Mouse (Mus musculus) ovary, postnatal 36 days (tissue): ENCODE data around the gene Il2rb.

Experiments
- DNase-seq: peaks from one replicate; pipeline ENCODE4 v3.0.0; 2022; ENCODE audit warnings: low spot score, mixed read lengths

Gene Il2rb

DNA sequence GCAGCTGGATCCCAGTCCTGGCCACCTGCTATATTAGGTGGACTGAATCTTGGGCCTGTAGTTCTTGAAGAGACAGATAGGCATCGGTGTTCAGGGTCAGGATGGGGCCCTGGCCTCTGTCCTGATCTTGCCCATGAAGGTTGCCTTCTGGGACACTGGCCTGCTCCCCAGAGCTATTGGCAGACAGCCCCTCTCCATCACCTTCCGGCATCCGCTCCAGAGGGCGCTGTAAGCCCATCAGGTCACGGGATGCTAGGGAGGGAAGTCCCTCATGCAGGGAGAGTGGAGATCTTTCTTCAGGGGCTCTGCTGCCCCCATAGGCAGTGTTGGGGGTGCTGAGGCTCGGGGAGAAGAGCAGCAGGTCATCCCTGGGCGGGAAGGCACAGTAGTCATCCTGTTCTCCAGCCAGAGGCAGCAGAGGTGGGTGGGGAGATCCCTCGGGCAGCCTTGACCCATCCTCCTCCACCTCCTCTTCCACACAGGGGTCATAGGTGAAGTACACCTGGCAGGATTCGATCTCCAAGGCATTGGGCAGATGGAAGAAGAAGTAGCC is 13.5 kb downstream of the Il2rb start:
- peak; percentile 52 for DNase-seq

DNA sequence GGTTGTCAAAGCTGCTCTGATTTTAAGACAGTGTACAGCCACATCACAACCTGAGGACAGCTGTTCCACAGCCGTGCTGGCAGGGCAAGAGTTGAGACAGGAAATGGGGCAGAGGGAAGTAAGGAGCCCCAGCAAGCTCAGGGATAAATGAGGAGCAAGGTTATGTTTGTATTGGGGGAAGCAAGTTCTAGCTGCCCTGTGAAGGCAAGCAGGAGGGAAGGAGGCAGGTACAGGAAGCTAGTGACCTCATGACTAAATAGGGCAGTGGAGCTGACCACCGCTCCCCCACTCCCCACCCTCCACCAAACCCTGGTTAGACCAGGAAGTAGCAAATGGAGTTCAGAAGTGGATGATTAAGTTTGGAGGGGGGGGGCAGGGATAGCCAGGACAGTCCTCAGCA is 14.1 kb downstream of the Il2rb start:
- no peak for DNase-seq

DNA sequence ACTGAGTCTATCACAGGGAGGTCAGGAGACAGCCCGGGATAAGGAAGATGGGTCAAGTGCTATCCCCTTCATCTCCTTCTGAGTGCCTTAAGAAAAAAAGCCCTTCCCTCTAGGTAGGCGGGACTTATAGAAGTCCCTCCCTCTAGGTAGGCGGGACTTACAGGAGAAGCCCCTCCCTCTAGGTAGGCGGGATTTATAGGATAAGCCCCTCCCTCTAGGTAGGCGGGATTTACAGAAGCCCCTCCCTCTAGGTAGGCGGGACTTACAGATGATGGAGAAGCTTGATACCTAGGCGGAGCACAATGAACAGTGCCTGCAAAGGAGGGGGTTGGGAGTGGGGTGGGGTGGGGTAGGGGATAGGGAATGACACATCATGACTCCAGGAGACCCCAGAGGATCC is 15.0 kb downstream of the Il2rb start:
- DNase-seq, result no peak

DNA sequence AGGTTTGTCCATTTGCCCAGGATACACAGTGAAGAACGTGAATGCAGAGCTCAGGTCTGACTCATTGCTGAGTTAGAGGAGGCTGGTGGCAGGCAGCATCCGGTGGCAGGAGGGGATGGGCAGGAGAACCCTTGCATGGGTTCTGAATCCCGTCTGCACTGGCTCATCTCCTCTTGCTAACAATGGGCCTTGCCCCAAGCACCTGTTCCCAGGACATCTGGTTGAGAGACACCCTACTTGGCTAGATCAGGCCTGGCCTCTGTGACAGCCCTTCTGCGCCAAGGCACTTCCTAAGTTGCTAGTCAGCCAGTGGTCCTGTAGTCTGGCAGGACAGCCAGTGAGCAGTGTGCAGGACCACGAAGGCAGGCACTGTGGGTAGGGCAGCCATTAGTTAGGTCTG is 15.6 kb downstream of the Il2rb start:
- no peak for DNase-seq

DNA sequence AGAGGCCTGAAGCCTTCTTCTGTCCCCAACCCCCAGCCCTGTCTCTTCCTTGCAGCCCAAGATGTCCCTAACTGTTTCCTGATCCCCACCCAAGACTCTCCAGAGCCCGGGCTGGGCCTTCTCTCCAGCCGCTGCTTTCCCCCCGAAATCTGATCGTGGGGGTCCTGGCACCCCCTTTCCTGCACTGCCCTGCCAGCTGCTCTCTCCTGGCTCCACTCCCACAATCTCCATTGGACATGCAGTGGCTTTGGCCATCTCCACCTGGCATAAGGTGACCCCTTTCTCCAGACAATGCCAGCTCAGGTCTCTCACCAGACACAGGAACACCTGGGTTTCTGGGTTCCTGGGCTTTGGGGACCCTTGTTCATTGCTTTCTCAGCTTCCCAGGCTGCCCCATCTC is 17.0 kb downstream of the Il2rb start:
- no peak for DNase-seq

DNA sequence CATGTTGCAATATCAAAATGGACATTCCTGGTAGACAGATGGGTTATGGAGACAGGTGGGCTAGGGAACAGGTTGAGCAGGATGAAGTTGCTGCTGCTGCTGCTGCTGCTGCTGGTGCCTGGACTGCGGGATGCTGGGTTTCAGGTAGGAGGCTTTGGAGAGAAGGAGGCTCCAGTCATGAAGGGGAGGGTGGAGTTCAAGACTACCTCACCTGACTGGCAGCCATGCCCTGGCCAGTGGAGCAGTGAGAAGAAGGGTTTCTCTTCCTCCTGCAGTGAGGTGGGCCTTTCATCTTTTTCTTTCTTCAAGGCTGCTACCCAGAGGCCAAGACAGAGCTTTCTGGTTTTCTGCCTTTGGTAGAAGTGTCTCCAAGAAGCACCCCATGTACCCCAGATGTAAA is 18.2 kb downstream of the Il2rb start:
- no peak for DNase-seq

DNA sequence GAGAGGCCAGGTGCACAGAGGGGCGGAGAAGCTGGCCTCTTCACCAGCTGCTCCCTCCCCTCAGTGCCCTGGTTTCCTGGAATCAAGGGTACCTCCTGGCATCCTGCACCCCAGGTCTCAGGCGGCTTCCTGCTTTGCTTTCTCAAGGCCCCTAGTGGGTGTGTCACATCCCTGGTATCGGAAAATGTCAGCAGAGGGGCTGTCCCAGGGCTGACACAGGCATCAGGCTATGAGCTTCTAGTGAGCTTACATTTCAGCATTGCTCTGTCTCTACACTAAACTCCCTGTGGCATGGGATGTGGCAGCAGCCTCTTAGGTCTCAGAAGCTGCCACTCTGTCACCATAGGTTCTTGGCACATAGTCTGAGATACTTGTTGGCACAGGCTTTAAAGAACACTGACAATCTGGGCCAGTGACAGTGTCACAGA is 19.5 kb downstream of the Il2rb start:
- no peak for DNase-seq

DNA sequence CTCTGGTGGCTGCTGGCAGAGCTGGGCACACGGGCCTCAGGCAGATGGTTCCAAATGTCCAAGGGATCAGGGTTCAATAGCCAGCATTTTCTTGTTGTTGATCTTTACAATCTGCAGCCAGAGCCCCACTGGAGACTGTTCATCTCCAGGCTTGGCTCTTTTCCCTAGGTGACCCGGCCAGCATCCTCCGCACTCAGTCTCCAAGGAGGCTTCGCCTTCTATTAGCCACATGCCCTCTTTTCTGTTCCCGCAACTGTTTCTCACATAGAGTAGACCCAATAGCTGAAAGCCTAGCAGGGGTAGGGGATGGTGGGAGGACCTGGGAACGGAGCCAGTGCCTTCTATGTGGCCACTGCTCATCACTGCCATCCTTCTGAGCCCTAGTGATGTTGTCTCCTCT is 21.6 kb downstream of the Il2rb start:
- no peak for DNase-seq

DNA sequence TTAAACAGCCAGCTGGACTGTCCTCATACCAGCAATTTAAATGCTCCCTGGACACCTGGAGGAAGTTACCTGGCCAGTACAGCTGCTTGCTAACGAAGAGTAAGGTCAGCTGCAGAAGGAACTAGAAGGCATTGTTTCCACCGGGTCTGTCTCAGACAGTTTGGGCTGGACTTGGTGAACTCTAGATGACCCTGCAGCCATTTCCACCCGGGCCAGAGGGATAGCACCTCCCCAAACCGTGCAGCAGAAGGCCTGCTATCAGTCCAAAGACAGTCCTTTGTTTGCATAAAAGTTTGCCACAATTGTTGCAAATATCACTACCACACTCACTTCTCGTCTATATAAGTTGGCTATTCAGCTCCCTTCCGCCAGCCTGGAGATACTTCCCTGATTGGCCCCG is 23.2 kb downstream of the Il2rb start:
- no peak for DNase-seq

DNA sequence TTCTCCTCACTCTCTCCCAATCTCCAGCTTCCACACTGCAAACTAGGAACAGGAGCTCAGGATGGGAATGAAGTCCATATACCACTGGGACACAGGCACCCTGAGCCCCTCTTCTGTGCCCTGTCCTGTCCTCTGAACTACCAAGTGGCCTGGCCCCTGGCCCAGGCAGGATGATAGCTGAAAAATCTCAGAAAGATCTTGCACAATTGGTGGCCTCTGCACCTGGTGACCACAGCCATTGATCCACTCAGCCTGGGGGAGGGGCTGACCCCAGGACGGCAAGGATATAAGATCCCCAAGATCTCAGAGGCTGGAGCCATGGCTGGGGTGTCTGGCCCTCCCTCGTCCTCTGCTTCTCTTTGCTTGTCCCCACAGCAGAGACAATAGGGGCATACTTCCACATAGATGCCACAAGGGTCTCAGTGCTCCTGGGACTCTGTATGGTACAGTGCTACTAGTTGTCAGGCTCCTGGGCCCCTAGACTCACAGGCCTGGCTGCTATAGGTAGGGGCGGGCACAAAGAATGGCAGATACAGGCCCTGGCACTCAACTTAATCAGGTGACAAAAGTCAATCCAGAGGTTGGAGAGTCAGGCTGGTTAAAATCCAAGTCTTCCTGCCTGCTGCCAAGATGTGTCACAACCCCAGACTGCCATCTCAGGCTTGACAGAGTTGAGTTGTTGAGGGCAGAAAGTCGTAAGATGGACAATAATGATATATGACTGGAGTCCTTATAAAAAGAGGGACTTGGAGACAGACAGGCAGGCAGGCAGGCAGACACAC is 24.4 kb downstream of the Il2rb start:
- DNase-seq, result no peak

DNA sequence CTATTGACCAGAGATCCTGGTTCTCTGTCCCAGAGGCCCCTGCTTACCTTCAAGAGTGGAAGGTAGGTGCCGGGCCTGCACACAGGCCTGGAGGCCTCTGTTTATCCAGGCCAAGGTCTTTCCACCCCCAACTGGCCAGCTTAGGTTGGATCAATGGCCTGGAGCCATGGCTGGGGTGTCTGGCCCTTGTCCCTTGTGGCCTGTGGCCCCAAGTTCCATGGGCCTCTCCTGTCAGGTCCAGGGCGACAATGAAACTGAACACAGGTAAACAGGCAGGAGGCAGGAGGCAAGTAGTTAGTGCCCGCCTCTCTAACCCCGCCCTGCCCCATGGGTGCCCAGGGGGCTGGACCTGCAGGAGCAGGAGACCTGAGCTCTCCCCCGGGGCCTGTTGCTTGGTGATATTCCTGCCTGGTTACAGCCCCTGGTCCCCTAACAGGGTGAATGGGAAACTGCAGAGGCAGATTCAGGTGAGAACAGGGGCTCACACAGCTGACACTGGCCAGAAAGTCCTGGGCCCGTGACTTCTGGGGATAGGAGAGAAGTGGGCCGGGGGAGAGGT is 26.6 kb downstream of the Il2rb start, which contains the start of gene Tmprss6:
Gene Tmprss6, minus strand, starts transcription at position 256 of the 559 bp plus-strand sequence.
- DNase-seq, result no peak

DNA sequence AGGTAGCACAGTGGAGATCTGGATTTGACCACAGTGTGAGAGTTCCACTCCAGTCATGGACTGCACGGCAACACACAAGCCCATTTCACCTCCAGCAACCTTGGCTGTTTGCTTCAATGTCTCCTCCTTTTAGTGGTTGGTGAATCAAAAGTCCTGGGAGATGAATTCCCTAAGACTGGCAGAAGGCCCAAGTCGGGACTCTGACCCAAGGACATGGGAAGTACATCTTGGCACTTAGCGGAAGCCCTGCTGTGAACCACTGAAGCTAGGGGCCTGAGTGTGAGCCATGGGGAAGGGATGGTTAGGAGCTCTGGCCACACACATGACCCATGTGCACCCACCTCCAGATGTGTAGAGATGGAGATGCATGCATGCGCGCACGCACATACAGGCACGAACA is 27.5 kb downstream of the Il2rb start:
- DNase-seq, result no peak

DNA sequence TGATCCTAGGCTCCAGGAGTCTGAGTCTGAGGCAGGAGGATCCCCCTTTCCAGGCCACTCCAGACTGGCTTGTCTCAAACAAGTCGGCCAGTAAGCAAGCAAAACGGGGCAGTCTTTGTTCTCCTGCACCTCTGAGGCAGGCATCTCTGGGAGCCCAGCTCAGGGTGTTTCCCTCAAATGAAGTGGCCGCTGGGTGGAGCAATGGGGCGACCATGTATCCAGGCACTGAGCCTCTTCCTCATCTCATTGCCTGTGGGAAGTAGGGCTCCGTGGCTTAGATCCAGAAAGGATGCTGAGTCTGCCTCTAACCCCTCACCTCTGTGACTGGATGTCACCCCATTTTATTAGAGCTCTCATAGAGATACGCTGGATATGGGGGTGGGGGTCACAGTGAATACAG is 28.3 kb downstream of the Il2rb start:
- no peak for DNase-seq

DNA sequence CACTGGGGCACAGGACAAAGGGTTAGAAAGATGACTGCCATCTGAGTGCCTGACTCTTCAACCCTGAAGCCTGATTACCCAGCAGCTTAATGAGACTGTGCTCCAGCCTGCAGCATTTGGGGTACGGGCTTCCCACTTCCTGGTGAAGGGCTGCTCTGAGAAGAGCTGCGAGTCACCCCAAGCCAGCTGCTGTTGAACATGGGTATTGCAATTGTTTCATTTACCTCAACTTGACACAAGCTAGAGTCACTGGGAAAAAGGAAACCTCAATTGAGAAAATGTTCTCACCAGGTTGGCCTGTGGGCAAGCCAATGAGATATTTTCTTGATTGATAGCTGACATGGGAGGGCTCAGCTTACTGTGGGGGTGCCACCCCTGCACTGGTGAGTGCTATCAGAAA is 32.1 kb downstream of the Il2rb start:
- DNase-seq, result no peak

DNA sequence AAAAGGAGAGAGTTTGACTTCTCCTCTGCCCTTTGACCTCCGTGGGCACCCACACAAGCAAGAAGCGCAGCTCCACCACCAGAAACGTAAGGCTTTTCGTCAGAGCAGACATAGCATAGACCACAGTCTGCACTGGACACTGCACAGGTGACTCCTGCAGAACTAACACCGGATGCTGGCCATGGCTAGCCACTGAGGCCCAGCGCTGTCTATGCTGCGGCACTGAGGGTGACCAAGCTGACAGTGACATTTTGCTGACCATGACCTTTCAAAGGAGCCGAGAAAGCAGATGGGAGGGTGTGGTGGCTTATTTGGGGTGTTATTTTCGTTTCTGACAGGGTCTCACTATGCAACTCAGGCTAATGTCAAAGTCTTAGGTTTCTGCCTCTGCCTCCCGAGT is 37.9 kb downstream of the Il2rb start:
- no peak for DNase-seq

DNA sequence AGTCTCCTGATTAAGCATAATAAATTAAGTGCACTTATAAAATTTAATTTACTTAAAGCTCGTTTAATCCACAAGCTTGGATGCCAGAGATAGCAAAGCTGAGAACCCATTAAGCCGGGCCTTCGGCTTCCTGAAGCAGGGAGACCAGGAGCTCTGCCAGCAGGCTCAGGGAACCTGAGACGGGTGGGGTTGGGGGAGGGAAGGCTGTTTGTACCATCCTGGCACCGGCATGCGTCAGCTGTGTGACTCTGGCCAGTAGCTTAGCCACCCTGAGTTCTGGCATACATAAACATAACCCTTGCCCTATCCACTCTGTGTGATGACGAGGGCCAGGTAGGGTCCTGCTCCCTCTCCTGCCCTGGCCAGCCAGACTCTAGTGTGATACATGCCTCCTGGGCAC is 39.0 kb downstream of the Il2rb start:
- no peak for DNase-seq

DNA sequence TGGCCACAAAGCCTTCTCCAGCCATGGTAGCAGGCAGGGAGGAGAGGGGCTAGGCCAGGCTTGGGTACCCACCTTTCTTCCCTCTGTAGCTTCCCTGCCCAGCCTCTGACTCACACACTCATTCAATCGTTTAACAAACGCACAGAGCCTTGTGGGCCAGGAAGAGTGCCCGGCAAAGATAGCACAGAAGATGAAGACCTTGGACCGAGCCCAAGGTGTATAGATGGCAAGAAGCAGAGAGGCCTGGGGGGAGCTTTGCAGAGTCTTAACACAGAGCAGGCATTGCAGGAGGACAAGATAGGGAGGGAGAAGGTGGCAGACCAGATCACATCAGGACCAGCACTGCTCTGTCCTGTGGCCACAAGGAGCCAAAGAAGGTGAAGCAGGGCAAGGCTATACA is 39.9 kb downstream of the Il2rb start:
- no peak for DNase-seq

DNA sequence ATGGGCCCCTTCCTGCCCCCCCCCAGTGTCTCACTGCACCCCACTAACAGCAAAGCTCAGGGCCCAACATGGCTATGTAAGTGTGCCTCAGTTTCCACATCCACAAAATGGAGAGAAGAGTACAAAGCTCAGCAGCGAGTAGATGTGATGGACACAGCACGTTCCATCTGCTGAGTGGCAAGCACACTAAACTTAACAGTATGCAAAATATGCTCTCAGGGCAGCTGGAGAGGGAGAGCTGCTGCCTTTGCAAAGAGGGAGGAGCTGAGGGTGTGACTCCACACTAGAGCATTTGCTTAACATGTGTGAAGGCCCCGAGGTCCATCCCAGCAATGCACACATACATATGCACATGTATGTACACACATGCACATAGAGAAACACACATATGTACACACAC is 42.1 kb downstream of the Il2rb start:
- DNase-seq, result no peak

DNA sequence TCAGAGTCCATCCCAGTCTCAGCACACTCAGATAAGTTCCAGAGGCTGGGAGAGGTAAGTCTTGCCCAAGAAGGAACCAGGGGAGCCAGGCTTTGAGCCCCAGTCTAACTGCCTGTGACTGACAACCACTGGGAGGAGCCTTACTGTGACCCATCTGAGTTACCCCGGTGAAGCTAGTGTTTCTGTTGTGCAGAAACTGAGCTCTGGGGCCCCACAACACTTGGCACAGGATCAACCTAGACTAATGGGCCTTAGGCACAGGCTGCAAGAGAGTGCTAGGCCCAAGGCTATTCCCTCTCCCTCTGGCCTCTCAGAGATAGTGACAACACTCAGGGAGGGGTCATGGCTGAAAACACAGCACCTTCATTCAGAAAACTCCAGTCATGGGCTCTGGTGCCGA is 43.9 kb downstream of the Il2rb start:
- no peak for DNase-seq

DNA sequence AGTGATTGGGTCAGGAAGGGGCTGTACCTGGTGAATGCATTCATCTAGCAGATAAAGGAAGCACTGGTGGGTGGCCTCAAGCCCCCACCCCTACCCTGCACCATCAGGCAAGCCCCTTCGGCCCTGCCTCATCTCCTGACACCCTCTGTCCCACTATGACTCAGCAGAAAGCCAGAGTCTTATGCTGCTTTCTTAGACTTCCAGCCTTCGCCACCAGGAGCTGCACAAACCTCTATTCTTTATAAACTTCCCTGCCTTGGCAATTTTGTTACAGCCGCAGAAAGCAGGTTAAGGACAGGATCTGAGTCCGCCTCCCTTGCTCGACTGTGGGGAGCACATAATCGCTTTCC is 44.7 kb downstream of the Il2rb start:
- no peak for DNase-seq

DNA sequence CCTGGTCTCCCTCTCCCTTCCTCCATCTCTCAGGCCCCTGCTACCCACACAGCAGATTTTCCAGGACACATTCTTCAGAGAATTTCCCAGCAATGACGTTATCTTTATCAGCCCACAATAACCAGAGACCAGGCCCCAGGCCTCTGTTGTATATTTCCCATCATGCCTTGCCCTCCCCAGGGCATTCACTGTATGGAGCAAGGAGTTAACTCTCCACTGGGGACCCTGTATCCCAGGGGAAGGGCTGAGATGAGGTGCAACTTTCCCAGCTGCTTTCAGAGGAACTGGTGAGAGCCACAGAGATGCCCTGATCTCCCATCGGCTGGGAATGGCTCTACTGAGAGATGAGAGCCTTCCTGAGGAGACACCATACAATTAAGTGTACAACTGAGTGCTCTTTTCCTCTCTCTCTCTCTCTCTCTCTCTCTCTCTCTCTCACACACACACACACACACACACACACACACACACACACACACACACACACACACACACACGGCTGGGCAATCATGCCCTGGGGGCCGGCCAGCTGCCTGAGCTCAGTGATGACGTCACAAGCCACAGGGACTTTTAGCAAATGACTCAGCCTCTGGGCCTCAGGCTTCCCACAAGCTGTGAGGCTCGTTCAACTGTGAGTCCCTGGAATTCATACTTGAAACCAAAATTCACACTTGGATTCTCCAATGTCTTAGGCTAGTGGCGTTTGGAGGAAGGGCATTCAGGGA is 45.2 kb downstream of the Il2rb start:
- DNase-seq, result no peak

DNA sequence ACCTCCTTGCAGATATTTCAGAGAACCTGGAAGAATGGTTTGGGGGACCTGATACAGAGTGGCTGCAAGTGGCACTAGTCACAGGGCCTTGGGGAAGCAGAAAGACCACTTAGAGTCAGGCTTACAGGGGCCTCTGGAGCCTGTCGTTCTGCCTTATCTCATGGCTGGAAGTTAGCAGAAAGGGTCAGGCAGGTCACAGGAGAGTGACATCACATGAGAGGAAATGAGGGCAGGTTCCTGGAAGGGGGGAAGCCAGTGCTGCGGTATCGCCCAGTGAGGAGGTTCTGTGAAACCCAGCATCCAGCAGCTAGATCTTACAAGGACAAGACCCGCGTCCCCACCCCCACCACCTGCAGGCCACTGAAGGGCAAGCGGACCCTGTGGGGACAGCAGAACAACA is 45.9 kb downstream of the Il2rb start:
- DNase-seq, result no peak
